Mouse (Mus musculus) forebrain, embryonic 12.5 days (tissue): ENCODE measurements around the gene Smim5. TPM values are rescaled to one million over a fixed set of nuclear protein-coding genes. Genes with fewer than 3 reads are reported as not detected.

Experiments used
- ATAC-seq: fragments of 200-750 bp; cut with Nextera tagmentation; 2 replicates; pipeline ENCODE4 v1.8.0; 2017; ENCODE audit warnings: moderate TSS enrichment; ENCODE audit not compliant: low FRiP score
- H3K27ac ChIP-seq: fragments of 300-500 bp; sonication (generic); 2 replicates; pipeline ENCODE4 v1.5.1; 2016; ENCODE audit warnings: mild to moderate bottlenecking
- H3K27me3 ChIP-seq: fragments of 300-500 bp; sonication (generic); 2 replicates; pipeline ENCODE4 v1.6.1; 2016; ENCODE audit warnings: mild to moderate bottlenecking
- H3K36me3 ChIP-seq: fragments of 300-500 bp; sonication (generic); replicated peaks from 2 replicates; pipeline ENCODE4 v1.6.1; 2016; ENCODE audit warnings: mild to moderate bottlenecking
- H3K4me1 ChIP-seq: fragments of 300-500 bp; sonication (generic); 2 replicates; pipeline ENCODE4 v1.6.1; 2016
- H3K4me2 ChIP-seq: fragments of 300-500 bp; sonication (generic); 2 replicates; pipeline ENCODE4 v1.6.1; 2016; ENCODE audit warnings: mild to moderate bottlenecking, moderate library complexity
- H3K4me3 ChIP-seq: fragments of 300-500 bp; sonication (generic); replicated peaks from 2 replicates; pipeline ENCODE4 v1.5.1; 2016; ENCODE audit warnings: mild to moderate bottlenecking
- H3K9ac ChIP-seq: fragments of 300-500 bp; sonication (generic); 2 replicates; pipeline ENCODE4 v1.6.1; 2016; ENCODE audit warnings: mild to moderate bottlenecking
- H3K9me3 ChIP-seq: fragments of 300-500 bp; sonication (generic); 2 replicates; pipeline ENCODE4 v1.6.1; 2016
- WGBS: fragments of 180-500 bp; shearing (Covaris S2); methylation state at CpG from one replicate; pipeline ENCODE4 v1.1.7; 2016; 5-methylcytosine and 5-hydroxymethylcytosine counted together
- polyA plus RNA-seq: library from polyadenylated mRNA; unstranded; fragments of >200 nt; fragmentation: Nextera tagmentation; extraction: Ambion mirVana; gene quantifications from 2 replicates; pipeline ENCODE4 v1.2.1, GENCODE M21; 2016

Gene Smim5
- polyA plus RNA-seq, 1 experiment from 2014 or later: 1.3 TPM

- Histone ChIP-seq H3K27ac (no peak within 1 kb of the TSS), H3K9ac (no peak within 1 kb of the TSS), H3K36me3 (peaks cover 42% of the 10 kb centered on the region), H3K4me1 (no peaks in the 10 kb centered on the region), H3K9me3 (no peaks in the 10 kb centered on the region), H3K4me3 (no peak within 1 kb of the TSS), H3K27me3 (no peaks in the 10 kb centered on the region), H3K4me2 (no peak within 1 kb of the TSS)
- ATAC-seq: no peak
- 90% methylated on average over 11 of the region's 11 CpGs for WGBS
Observed at GRCm38 (mm10) chr11:115911632-115912376, 12.0 kb downstream of the Smim5 start, which contains the start of gene Smim6. Gene Smim6, plus strand, starts transcription at chr11:115912017.

GRCm38 (mm10) chr11:115916579-115916978 is 16.8 kb downstream of the Smim5 start:
- no peak overlapping the region for H3K4me3 ChIP-seq
- no peaks in the 10 kb centered on the region for H3K9me3 ChIP-seq
- no peak overlapping the region for H3K27ac ChIP-seq
- peaks cover 52% of the 10 kb centered on the region for H3K36me3 ChIP-seq
- H3K4me2 ChIP-seq: no peak overlapping the region
- 87% methylated on average over 4 of the region's 4 CpGs for WGBS
- no peak for ATAC-seq
- H3K4me1 ChIP-seq: no peaks in the 10 kb centered on the region
- H3K27me3 ChIP-seq: no peaks in the 10 kb centered on the region
- H3K9ac ChIP-seq: no peak overlapping the region

GRCm38 (mm10) chr11:115918637-115919036 is 18.9 kb downstream of the Smim5 start:
- Histone ChIP-seq H3K4me2 (no peak overlapping the region), H3K27me3 (no peaks in the 10 kb centered on the region), H3K9me3 (no peaks in the 10 kb centered on the region), H3K4me3 (no peak overlapping the region), H3K9ac (no peak overlapping the region), H3K36me3 (peaks cover 52% of the 10 kb centered on the region), H3K27ac (no peak overlapping the region), H3K4me1 (no peaks in the 10 kb centered on the region)
- no peak for ATAC-seq
- WGBS: 87% methylated on average over 5 of the region's 5 CpGs

GRCm38 (mm10) chr11:115919073-115919472 is 19.3 kb downstream of the Smim5 start:
- no peak for ATAC-seq
- H3K4me1 ChIP-seq: no peaks in the 10 kb centered on the region
- no peaks in the 10 kb centered on the region for H3K9me3 ChIP-seq
- no peaks in the 10 kb centered on the region for H3K27me3 ChIP-seq
- no peak overlapping the region for H3K4me2 ChIP-seq
- peaks cover 52% of the 10 kb centered on the region for H3K36me3 ChIP-seq
- WGBS: 93% methylated on average over 5 of the region's 5 CpGs
- H3K4me3 ChIP-seq: no peak overlapping the region
- H3K9ac ChIP-seq: no peak overlapping the region
- no peak overlapping the region for H3K27ac ChIP-seq

GRCm38 (mm10) chr11:115920110-115920818 is 20.5 kb downstream of the Smim5 start:
- no peak for ATAC-seq
- H3K27ac ChIP-seq: no peak overlapping the region
- H3K4me1 ChIP-seq: no peaks in the 10 kb centered on the region
- H3K9ac ChIP-seq: no peak overlapping the region
- WGBS: 44% methylated on average over 6 of the region's 6 CpGs
- H3K4me2 ChIP-seq: no peak overlapping the region
- H3K9me3 ChIP-seq: no peaks in the 10 kb centered on the region
- H3K27me3 ChIP-seq: no peaks in the 10 kb centered on the region
- H3K36me3 ChIP-seq: peaks cover 52% of the 10 kb centered on the region
- no peak overlapping the region for H3K4me3 ChIP-seq

- WGBS: 96% methylated on average over 1 of the region's 1 CpGs
- no peaks in the 10 kb centered on the region for H3K4me1 ChIP-seq
- no peaks in the 10 kb centered on the region for H3K27me3 ChIP-seq
- H3K9me3 ChIP-seq: no peaks in the 10 kb centered on the region
- H3K36me3 ChIP-seq: peaks cover 41% of the 10 kb centered on the region
- ATAC-seq: no peak
- no peak overlapping the region for H3K9ac ChIP-seq
- no peak overlapping the region for H3K4me3 ChIP-seq
- H3K27ac ChIP-seq: no peak overlapping the region
- H3K4me2 ChIP-seq: no peak overlapping the region
Observed at GRCm38 (mm10) chr11:115921986-115922385, 22.2 kb downstream of the Smim5 start.

GRCm38 (mm10) chr11:115929031-115929430 is 29.3 kb downstream of the Smim5 start:
- Histone ChIP-seq H3K4me3 (no peak overlapping the region), H3K9me3 (no peaks in the 10 kb centered on the region), H3K4me2 (no peak overlapping the region), H3K36me3 (peaks cover 33% of the 10 kb centered on the region), H3K9ac (no peak overlapping the region), H3K27me3 (no peaks in the 10 kb centered on the region), H3K27ac (no peak overlapping the region), H3K4me1 (peaks cover 14% of the 10 kb centered on the region)
- 96% methylated on average over 8 of the region's 8 CpGs for WGBS
- ATAC-seq: no peak

- Histone ChIP-seq H3K4me2 (no peak overlapping the region), H3K9me3 (no peaks in the 10 kb centered on the region), H3K27ac (no peak overlapping the region), H3K4me1 (peaks cover 22% of the 10 kb centered on the region), H3K36me3 (peaks cover 29% of the 10 kb centered on the region), H3K9ac (no peak overlapping the region), H3K27me3 (no peaks in the 10 kb centered on the region), H3K4me3 (no peak overlapping the region)
- WGBS: 64% methylated on average over 3 of the region's 3 CpGs
- ATAC-seq: no peak
Observed at GRCm38 (mm10) chr11:115929818-115930217, 30.1 kb downstream of the Smim5 start.

- 84% methylated on average over 3 of the region's 3 CpGs for WGBS
Observed at GRCm38 (mm10) chr11:115931235-115931634, 31.5 kb downstream of the Smim5 start.

GRCm38 (mm10) chr11:115933108-115933746 is 33.5 kb downstream of the Smim5 start, which contains the start of the genes Sap30bp and Recql5:
Gene Sap30bp, plus strand, starts transcription at chr11:115933282.
Gene Recql5, minus strand, starts transcription at chr11:115933477.
- peak; percentile 99 for ATAC-seq
- Histone ChIP-seq H3K27ac (no peak within 1 kb of the TSS), H3K9ac (peak within 1 kb of the TSS; percentile 75), H3K9me3 (no peaks in the 10 kb centered on the region), H3K27me3 (no peaks in the 10 kb centered on the region), H3K4me1 (peaks cover 28% of the 10 kb centered on the region), H3K36me3 (peaks cover 43% of the 10 kb centered on the region), H3K4me3 (peak within 1 kb of the TSS; percentile 79), H3K4me2 (peak within 1 kb of the TSS; percentile 94)
- WGBS: under 1% methylated on average over 28 of the region's 28 CpGs

More at GRCm38 (mm10) chr11:115931235-115931634, 31.5 kb downstream of the Smim5 start:
- Histone ChIP-seq H3K36me3 (peaks cover 38% of the 10 kb centered on the region), H3K4me1 (peaks cover 28% of the 10 kb centered on the region), H3K4me2 (no peak overlapping the region), H3K9ac (no peak overlapping the region), H3K27me3 (no peaks in the 10 kb centered on the region), H3K27ac (no peak overlapping the region), H3K4me3 (no peak overlapping the region), H3K9me3 (no peaks in the 10 kb centered on the region)
- no peak for ATAC-seq

GRCm38 (mm10) chr11:115933747-115934110 is 34.0 kb downstream of the Smim5 start:
- peak; percentile 68; the same call in 1 of the 2 replicates for ATAC-seq

GRCm38 (mm10) chr11:115939690-115940329 is 40.0 kb downstream of the Smim5 start:
- H3K27ac ChIP-seq: no peak overlapping the region
- 41% methylated on average over 6 of the region's 6 CpGs for WGBS
- ATAC-seq: no peak
- H3K27me3 ChIP-seq: no peaks in the 10 kb centered on the region
- no peak overlapping the region for H3K4me3 ChIP-seq
- H3K9me3 ChIP-seq: no peaks in the 10 kb centered on the region
- H3K4me1 ChIP-seq: peaks cover 6% of the 10 kb centered on the region
- no peak overlapping the region for H3K9ac ChIP-seq
- H3K4me2 ChIP-seq: no peak overlapping the region
- H3K36me3 ChIP-seq: peaks cover 89% of the 10 kb centered on the region

More at GRCm38 (mm10) chr11:115933747-115934110, 34.0 kb downstream of the Smim5 start:
- no peak overlapping the region for H3K27ac ChIP-seq
- H3K9me3 ChIP-seq: no peaks in the 10 kb centered on the region
- H3K4me3 ChIP-seq: peak overlapping the region; percentile 79
- H3K4me1 ChIP-seq: peaks cover 28% of the 10 kb centered on the region
- H3K27me3 ChIP-seq: no peaks in the 10 kb centered on the region
- under 1% methylated on average over 16 of the region's 16 CpGs for WGBS
- H3K9ac ChIP-seq: peak overlapping the region; percentile 75
- peaks cover 42% of the 10 kb centered on the region for H3K36me3 ChIP-seq
- peak overlapping the region; percentile 87 for H3K4me2 ChIP-seq
